Mouse (Mus musculus) mouse embryonic stem cell (cell line): ENCODE data around the gene Dnaic1.

ENCODE experiments used
- in situ Hi-C, 2 experiments: fragments of 300-500 bp; cut with MboI; formaldehyde crosslinking; loops; 1 replicate in 1 of 2; 3 replicates in 1 of 2; pipeline ENCODE4 v1.14.3; 2019 to 2020; ENCODE audit warnings: low sequenced_read_pairs in 2 of 2, low pct_unique_long_range_greater_than_20kb in 1 of 2, mixed read lengths in 1 of 2; ENCODE audit not compliant: unreplicated experiment in 1 of 2

The Dnaic1 gene

GRCm38 (mm10) chr4:41622071-41622470, 52.5 kb downstream of the Dnaic1 start:
- in situ Hi-C loops: no loop called here

DNA sequence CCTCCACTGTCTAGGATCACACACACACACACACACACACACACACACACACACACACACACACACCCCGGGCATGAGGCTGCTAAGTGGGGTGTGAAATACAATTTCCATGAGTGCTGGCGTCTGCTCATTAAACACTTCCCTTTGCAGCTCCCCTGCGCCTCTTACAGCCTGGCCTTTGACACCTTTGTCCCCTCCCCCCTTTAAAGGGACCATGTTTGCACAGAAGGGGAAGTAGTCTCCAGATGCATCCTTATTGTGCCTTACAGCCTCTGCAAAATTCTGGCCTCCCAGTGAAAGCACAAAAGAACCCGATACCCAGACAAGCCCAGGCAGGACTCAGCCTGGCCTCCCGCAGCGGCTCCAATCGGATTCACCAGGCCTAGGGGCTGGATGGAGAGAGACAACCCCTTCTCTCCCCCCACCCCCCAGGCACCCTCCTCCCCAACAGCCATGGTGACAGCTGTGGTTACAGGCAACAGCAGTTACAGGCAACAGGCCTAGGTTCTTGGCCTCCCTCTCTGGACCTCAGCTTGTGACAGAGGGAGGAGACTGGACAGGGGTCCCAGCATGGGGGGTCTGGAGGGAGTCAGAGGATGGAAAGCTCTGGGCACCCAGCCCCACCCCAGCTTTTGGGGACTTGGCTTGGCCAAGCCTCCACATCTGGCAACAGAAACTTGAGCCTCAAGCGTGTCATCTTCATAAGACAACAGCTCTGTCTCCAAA, 58.8 kb downstream of the Dnaic1 start:
- in situ Hi-C loops: no loop called here

- in situ Hi-C loops: no loop called here
Measured at GRCm38 (mm10) chr4:41630196-41630595, 60.6 kb downstream of the Dnaic1 start.

DNA sequence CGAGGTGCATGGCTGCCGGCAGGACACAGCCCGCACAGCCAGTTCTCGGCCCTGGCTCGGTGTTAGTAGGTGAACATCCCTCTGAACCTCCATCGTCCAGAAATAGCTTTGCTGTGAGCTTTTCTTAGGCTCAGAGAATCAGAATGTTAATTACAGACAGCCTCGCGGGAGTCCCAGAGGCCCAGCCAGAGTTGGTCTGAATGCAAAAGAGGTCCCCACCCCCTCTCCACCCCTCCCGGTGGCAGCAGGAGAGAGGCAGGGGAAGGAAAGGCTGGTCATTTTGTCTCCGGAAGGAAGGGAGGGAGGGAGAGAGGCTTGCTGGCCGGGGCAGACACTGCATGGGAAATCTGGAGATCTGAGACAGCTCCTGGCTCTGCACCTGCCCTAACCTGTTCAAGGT, 61.8 kb downstream of the Dnaic1 start:
- in situ Hi-C loops: no loop called here

GRCm38 (mm10) chr4:41633001-41633400, 63.4 kb downstream of the Dnaic1 start:
- in situ Hi-C loops: no loop called here

DNA sequence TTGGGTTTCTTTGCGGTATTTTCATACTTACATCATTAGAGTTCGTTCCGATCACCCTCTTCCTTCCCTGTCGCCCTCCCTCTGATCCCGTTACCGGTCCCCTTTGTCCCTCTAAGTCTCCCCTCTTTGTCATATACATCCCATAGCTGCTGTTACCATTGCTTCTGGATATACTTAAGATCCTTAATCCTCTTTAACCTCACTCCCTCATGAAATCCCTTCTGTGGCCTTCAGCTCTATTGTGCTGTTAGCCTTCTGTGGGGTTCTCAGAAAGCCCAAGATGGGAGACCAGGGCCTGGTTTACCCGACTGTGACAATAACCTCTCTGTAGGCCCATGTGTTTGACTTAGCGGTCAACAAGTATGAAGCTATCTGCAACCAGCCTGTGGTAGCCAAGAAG, 65.1 kb downstream of the Dnaic1 start:
- in situ Hi-C loops: no loop called here

GRCm38 (mm10) chr4:41635224-41635623, 65.6 kb downstream of the Dnaic1 start:
- in situ Hi-C loops: no loop called here

- in situ Hi-C loops: no loop called here
Measured at GRCm38 (mm10) chr4:41635906-41636305, 66.3 kb downstream of the Dnaic1 start.

- in situ Hi-C loops: no loop called here
Measured at GRCm38 (mm10) chr4:41636366-41636765, 66.8 kb downstream of the Dnaic1 start.

GRCm38 (mm10) chr4:41636882-41637635, 67.5 kb downstream of the Dnaic1 start:
- in situ Hi-C loops: no loop called here

GRCm38 (mm10) chr4:41638186-41638731, 68.7 kb downstream of the Dnaic1 start:
- in situ Hi-C loops: no loop called here

GRCm38 (mm10) chr4:41638828-41639213, 69.2 kb downstream of the Dnaic1 start:
- in situ Hi-C loops: no loop called here

- in situ Hi-C loops: no loop called here
Measured at GRCm38 (mm10) chr4:41639214-41639841, 69.8 kb downstream of the Dnaic1 start.

GRCm38 (mm10) chr4:41639913-41640507, 70.4 kb downstream of the Dnaic1 start, which contains the start of gene Enho:
Gene Enho, minus strand, starts transcription at chr4:41640324.
- in situ Hi-C loops: no loop called here

DNA sequence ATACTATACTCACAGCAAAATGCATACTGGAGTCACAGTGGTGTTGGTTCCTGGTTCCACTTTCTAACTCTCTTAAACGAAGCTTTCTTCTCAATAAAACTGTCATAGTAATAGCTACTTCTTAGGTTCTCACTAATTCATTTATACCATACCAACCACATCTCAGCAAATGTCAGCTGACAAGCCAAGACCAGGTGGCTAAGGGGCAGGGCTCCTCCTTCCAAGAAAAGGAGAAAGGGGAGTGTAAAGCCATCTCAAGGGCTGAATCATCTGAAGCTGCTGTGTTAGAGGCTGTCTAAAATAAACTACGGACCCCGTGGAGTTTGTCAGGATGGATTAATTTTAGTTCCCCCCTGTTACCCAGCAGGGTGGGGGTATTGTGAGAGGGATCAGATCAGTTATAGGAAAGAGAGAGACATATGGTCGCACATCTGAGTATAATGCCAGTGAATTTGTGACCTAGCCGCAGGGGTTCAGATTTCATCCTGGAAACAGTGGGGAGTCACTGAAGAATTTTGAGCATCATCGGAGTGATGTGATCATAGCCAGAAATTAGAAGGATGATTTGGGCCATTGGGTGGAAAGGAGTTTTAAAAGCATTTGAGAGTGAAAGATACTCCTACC, 71.7 kb downstream of the Dnaic1 start:
- in situ Hi-C loops: no loop called here

DNA sequence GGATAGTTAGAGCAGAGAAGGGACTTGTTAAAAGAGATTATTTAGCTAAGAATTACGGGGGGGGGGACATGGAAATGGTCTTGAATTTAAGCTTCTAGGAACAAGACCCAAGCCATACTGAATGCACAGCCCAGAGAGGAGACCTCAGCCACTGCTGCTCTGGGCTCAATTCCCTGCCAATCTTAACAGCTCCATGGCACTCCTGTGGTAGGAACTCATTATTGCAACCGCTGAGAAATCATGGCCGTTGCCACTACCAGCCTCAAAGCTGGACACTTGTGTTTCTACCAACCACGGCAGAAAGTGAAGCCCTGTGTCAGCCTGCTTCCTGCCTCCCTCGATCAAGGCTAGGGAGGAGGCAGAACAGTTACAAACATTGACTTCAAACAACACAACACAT, 75.9 kb downstream of the Dnaic1 start:
- in situ Hi-C loops: no loop called here

DNA sequence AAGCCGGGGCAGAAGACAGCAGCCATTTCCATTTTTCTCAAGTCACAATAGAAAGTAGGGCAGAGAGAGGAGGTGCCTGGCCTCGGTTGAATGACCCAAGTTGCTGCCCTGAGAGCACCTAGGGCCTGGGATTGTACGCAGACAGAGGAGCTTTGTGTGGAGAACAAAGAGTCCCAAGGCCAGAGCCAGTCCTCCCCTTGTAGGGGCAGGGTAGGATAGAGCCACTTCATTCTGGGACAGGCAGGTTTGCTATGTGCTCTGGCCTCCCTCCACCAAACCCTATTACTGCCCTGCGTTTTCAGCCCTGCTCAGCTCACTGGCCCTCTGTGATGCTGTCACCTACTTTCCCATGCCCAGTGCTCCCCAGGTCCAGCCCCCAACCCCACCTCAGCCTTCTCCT, 78.6 kb downstream of the Dnaic1 start:
- in situ Hi-C loops: no loop called here

DNA sequence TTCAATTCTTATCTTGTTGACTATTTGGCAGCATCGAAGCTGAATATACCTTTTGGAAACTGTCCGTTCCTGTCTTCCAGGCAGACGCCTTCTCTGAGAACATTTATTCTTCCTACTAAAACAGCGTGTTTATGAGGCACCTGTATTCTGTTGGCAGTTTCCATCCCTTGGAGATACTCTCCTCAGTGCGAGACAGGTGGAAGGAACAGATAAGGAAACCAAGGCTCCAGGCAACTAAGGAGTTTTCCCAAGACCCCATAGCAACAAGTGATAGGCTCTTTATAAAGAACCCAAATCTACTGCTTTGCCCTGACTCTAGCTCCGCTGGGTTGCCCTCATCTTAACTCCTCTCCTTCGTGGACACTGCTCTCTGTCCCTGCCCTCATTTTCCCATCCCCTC, 79.1 kb downstream of the Dnaic1 start:
- in situ Hi-C loops: no loop called here

- in situ Hi-C loops: no loop called here
Measured at GRCm38 (mm10) chr4:41653296-41653695, 83.7 kb downstream of the Dnaic1 start.
